Mouse (Mus musculus): Measurements from ENCODE around the gene 2010300C02Rik. TPM values are rescaled to one million over a fixed set of nuclear protein-coding genes. Genes with fewer than 3 reads are reported as not detected.
"Not testable (repeated sequence)": the region's sequence is repeated elsewhere in the genome, so short reads cannot be mapped to it uniquely, and the experiment has no call there.

The 2010300C02Rik gene
- total RNA-seq, 2 experiments from 2014 or later, result 268 to 288 TPM

GRCm38 (mm10) chr1:37717415-37718195, 2.3 kb downstream of the 2010300C02Rik start:
- intact Hi-C loops (cut with DNase I), result loop anchor here (2.0 to 5.0 kb wide), 3 partner anchors 39 to 1120 kb away; partner anchors contain the start of gene Lonrf2

GRCm38 (mm10) chr1:37712357-37712737, 7.5 kb downstream of the 2010300C02Rik start:
- DNase-seq (ENCODE audit: low spot score in 2 of 2); intact Hi-C loops (cut with DNase I): not testable (repeated sequence)

More at GRCm38 (mm10) chr1:37717415-37718195, 2.3 kb downstream of the 2010300C02Rik start:
- no peak for DNase-seq (ENCODE audit: low spot score in 2 of 2)

DNA sequence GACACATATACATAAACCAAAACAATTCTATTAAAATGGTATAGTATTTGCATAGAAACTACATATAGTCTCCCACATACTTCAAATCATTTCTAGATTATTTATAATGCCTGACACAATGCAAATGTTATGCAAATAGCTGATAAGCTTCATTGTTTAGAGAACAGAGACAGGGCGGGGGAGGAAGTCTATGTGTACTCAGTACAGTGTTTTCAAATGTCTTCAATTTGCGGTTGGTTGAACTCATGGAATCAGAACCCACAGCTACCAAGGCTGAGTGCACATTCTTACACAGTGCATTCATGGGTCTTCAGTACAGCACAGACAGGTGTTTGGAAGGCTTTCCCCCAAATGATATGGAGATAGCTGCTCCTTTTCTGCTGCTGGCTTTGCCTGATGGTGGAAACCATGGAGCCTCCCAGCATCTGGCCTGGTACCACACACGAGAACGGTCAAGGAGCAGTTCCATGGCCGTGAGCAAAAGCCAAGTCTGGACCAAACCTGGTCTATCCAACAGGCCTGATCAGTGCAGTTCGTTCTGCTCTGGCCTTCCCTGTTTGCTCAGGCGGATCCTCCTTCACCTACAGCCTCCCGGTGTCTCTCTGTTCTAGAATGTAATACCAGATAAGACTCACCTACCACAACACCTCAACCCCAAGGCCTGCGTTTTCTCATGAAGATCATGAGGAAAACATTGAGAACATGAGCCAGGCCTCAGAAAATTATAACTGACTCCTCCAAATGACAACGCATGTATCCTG, 8.1 kb downstream of the 2010300C02Rik start:
- intact Hi-C loops (cut with DNase I), result no loop called here
- DNase-seq (ENCODE audit: low spot score in 2 of 2), result no peak

- DNase-seq (ENCODE audit: low spot score in 2 of 2), result no peak
- intact Hi-C loops (cut with DNase I), result no loop called here
These were observed 8.8 kb downstream of the 2010300C02Rik start for GRCm38 (mm10) chr1:37711082-37711481.

GRCm38 (mm10) chr1:37709736-37710135, 10.1 kb downstream of the 2010300C02Rik start:
- DNase-seq (ENCODE audit: low spot score in 2 of 2), result no peak
- intact Hi-C loops (cut with DNase I), result no loop called here

DNA sequence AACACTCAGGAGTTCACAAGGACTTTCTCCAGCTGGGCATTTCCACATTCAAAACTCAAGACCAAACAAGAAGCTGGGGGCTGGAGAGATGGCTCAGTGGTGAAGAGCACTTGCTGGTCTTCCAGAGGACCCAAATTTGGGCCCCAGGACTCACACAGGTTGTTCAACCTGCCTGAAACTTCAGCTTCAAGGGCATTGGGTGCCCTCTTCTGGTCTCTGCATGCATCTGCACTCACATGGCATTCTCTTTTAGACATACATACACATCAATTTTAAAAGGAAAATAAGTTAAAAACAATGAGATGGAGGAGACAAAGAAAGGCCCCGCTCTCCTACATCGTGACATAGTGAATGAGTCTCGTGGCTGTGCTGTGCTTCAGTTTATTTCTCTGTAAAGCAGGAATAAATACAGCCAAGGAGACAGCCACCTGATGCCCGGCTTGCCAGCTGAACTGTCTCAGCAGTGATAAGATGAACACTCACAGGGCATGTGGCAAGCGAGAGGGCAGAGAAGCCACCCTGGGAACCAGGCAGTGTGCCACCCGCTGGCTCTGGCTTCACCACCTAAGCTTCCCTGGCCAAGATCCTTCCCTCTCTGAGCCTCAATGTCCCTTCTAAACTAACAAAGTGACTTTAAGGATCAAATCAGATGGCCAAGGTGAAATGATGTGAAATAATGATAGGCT, 11.5 kb downstream of the 2010300C02Rik start:
- intact Hi-C loops (cut with DNase I), result no loop called here
- DNase-seq (ENCODE audit: low spot score in 2 of 2), result no peak

DNA sequence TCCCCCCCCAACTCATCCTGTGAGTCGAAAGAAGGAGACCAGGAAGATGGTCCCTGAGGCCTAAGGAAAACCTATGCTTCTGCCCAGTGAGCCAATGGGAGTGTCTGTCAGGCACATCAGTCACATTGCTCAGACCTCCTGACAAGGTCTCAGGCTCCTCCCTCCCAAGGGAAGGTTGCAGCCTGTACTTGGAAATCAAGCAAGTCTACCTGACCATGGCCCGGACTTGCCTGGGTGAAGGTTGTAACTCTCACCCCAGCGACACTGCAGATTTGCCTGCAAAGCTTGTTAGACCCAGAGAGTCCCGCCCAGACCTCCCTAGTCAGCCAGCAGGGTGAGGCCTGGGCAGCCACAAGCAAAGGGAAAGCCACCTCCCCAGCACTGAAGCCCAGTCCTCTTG, 17.6 kb downstream of the 2010300C02Rik start:
- intact Hi-C loops (cut with DNase I), result no loop called here
- DNase-seq (ENCODE audit: low spot score in 2 of 2), result no peak

DNA sequence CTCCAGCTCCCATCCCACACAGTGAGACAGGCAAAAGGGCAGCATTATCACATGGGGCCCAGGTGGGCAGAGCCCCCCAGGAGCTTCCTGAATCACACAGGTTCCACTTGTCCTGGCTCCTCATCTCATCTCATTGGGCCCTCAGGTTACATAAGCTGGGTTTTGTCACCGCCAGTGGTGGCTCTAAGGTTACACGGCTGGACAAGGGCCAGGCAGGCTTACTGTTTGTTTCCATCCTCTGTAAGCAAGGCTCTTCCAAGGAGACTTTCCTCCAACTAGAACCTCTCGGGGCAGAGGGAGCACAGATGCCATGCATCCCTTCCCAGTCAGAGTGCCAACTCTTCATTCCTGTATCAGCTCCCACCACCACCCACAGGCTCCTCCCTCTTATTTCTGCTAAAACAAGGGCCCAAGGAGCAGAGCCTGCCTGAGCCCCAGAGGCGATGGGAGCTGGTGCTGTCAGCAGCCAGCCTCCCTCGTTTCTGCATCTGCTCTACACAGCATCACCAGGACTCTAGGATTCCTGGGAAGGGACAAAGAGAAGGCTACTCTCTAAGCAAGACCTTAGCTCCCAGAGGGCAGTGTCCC, 20.9 kb downstream of the 2010300C02Rik start:
- intact Hi-C loops (cut with DNase I), result no loop called here
- DNase-seq (ENCODE audit: low spot score in 2 of 2), result peak in 1 of 2 experiments; percentile 53

DNA sequence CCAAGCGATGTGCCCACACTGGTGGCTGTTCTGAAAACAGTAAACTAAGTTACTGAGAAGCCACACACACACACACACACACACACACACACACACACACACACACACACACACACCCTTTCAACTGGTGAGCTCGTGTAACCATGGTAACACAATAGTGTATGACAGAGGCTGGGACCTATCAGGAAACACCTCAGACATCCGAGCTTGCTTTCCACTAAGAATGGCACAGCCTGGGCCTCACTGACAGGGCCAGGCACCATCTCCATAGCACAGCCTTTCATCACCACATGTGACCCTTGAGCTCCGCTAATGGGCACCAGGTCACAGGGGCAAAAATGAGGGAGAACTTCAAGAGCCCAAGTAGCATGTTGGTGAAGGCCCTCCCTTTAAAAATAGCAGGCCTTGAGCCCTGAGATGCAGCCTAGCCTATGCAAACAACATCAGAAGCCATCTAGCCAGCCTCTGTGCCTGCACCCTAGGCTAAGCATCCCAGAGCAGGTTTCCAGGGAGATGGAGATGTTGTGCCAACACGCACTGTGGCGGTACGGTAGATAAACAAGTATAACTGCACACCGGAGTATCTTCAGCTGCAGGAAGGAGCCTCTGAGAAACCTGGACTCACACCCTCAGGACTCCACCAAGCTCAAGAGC, 21.6 kb downstream of the 2010300C02Rik start:
- no peak for DNase-seq (ENCODE audit: low spot score in 2 of 2)
- intact Hi-C loops (cut with DNase I), result no loop called here

DNA sequence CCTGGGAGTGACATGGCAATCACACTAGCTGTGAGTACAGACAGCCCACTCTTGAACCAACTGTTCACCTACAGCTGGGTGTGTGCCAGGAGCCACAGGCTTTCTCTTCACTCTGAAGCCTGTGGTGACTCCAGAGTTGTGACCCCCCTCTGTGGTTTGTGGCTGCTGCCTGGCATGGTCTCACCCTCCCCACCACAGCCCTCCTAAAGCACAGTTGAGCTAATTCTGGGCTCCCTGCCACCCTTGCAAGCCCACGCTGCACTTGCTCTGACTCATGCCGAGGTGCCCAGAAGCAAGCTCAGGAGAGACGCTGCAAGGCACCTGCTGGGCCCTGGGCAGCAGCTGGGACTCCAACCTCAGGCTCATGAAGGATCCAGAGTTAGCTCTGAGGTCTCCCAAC, 23.0 kb downstream of the 2010300C02Rik start:
- intact Hi-C loops (cut with DNase I), result no loop called here
- peak; percentile 80 to 87 for DNase-seq (ENCODE audit: low spot score in 2 of 2)

DNA sequence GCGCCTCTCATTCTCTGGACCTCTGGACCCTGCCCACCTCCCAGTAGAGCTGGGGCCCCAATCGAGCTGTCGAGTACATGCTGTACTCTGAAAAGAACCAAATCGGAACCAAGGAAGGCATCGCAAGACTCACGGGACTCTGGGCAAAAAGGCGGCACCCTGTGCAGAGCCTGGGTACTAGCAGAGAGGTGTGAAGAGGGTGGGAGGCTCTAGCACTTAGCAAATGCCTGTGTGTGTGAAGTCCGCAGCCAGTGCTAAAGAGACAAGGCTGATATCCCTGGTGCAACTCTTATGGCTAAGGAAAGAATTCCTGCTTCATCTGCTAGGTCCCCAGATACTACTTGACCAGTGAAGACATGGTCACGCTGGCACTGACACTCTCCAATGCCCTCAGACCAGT, 24.2 kb downstream of the 2010300C02Rik start:
- intact Hi-C loops (cut with DNase I), result no loop called here
- DNase-seq (ENCODE audit: low spot score in 2 of 2), result no peak

DNA sequence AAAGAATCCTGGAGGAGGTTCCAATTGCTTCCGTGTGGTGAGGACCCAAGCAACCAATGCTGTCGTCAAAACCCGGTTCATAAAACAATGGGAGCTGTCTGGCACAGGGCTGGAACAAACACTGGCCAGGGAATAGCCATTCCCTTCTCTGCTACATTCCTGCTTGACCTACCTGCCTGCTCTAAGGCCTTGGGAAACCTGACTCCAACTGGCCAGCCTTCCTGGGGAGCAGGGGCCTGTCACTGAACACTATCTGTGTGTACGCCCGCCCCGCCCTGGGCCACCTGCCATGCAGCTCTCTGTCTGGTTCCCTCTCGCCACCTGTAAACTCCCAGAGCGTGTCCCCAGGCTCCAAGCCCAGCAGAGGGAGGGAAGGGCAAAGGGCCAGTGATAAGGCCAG, 25.5 kb downstream of the 2010300C02Rik start:
- intact Hi-C loops (cut with DNase I), result no loop called here
- no peak for DNase-seq (ENCODE audit: low spot score in 2 of 2)

- no peak for DNase-seq (ENCODE audit: low spot score in 2 of 2)
- intact Hi-C loops (cut with DNase I), result no loop called here
These were observed 28.7 kb downstream of the 2010300C02Rik start for GRCm38 (mm10) chr1:37691179-37691578.

- no peak for DNase-seq (ENCODE audit: low spot score in 2 of 2)
- intact Hi-C loops (cut with DNase I), result no loop called here
These were observed 29.2 kb downstream of the 2010300C02Rik start for GRCm38 (mm10) chr1:37690665-37691064.

- peak in 1 of 2 experiments; percentile 50 for DNase-seq (ENCODE audit: low spot score in 2 of 2)
- intact Hi-C loops (cut with DNase I), result no loop called here
These were observed 30.2 kb downstream of the 2010300C02Rik start for GRCm38 (mm10) chr1:37689730-37690129.

GRCm38 (mm10) chr1:37688351-37688750, 31.5 kb downstream of the 2010300C02Rik start:
- intact Hi-C loops (cut with DNase I), result no loop called here
- no peak for DNase-seq (ENCODE audit: low spot score in 2 of 2)

DNA sequence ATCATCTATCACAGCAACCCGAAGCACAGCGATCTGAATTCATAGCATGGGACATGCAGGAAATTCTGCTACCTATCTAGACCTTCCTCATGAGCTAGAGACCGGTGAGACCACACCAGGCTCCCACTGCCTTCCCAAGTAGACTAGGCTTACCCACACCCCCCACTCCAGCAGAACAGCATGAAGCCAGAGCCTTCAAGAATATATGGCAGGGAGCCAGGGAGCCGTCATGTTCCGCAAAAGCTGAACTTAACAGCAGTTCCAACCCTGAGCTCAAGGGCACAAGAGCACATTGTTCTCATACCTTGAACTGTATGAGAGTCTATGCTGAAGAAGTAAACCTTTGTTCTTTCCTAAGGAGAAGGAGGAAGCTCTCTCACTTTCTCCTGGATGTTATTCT, 32.4 kb downstream of the 2010300C02Rik start:
- intact Hi-C loops (cut with DNase I), result no loop called here
- DNase-seq (ENCODE audit: low spot score in 2 of 2), result no peak

DNA sequence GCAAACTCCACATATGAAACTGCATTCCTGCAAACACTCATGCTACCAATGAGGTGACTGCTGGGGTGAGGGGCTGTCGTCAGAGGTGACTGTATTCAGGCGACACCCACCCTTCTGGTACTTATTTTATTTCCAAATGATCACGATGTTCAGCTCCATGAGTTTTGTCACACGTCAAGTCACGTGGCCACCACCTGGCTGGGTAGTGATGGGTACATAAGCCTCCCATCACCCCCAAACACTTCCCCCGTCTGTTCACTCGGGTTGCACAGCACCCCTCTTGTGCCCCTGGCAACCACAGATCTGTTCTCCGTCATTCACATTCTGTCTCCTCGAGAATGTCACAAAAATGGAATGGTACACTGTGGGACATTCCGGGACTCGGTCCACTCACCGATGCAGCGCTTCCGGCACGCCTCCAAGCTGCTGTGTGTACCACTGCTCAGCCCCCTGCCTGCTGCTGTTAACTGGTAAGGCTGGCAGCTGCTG, 32.9 kb downstream of the 2010300C02Rik start:
- intact Hi-C loops (cut with DNase I), result no loop called here
- peak in 1 of 2 experiments; percentile 76 for DNase-seq (ENCODE audit: low spot score in 2 of 2)

All from left cerebral cortex, postnatal 36 days (tissue).